Mouse (Mus musculus) E14TG2a.4 (cell line): ENCODE results near the gene Lamp1.

Source experiments
- CTCF ChIP-seq: conservative IDR thresholded peaks from 2 replicates; pipeline ENCODE4 v1.5.1; 2014; ENCODE audit warnings: low read length
- NANOG ChIP-seq: IDR thresholded peaks from 2 replicates; pipeline ENCODE4 v1.6.1; 2014; ENCODE audit warnings: borderline replicate concordance, low read length, mixed read lengths
- POU5F1 ChIP-seq: IDR thresholded peaks from 2 replicates; pipeline ENCODE4 v1.6.1; 2014; ENCODE audit warnings: low read length, borderline replicate concordance

- TF ChIP-seq CTCF (no peak), NANOG (no peak), POU5F1 (no peak)
Observed at GRCm38 (mm10) chr8:13209770-13210169, 50.8 kb downstream of the Lamp1 start.
